Mouse (Mus musculus) forebrain, embryonic 16.5 days (tissue): ENCODE measurements at regions not wholly inside any gene's neighbourhood (a gene's known extent, or its start where the extent isn't known, plus 50 kb on each side); places are given as distances from the start of the nearest gene placed in this dataset.
A peak's percentile ranks its signal among the peaks of the same experiment; 100 is the strongest.
"Not testable (repeated sequence)": the region's sequence is repeated elsewhere in the genome, so short reads cannot be mapped to it uniquely, and the experiment has no call there.

Experiments
- ATAC-seq: fragments of 200-750 bp; cut with Nextera tagmentation; 2 replicates; pipeline ENCODE4 v1.8.0; 2017; ENCODE audit warnings: mild to moderate bottlenecking, moderate library complexity
- H3K27ac ChIP-seq: fragments of 300-500 bp; sonication (generic); 2 replicates; pipeline ENCODE4 v1.5.1; 2014; ENCODE audit warnings: low read length, control low read depth
- H3K27me3 ChIP-seq: fragments of 300-500 bp; sonication (generic); replicated peaks from 2 replicates; pipeline ENCODE4 v1.6.1; 2014; ENCODE audit warnings: low read length; ENCODE audit not compliant: control insufficient read depth, insufficient read depth
- H3K36me3 ChIP-seq: fragments of 300-500 bp; sonication (generic); 2 replicates; pipeline ENCODE4 v1.6.1; 2014; ENCODE audit not compliant: control insufficient read depth, insufficient read depth
- H3K4me1 ChIP-seq: fragments of 300-500 bp; sonication (generic); replicated peaks from 2 replicates; pipeline ENCODE4 v1.6.1; 2014; ENCODE audit warnings: low read length; ENCODE audit not compliant: control insufficient read depth, insufficient read depth
- H3K4me2 ChIP-seq: fragments of 300-500 bp; sonication (generic); 2 replicates; pipeline ENCODE4 v1.6.1; 2014; ENCODE audit warnings: mild to moderate bottlenecking, low read length, control low read depth
- H3K4me3 ChIP-seq: fragments of 300-500 bp; sonication (generic); replicated peaks from 2 replicates; pipeline ENCODE4 v1.5.1; 2014; ENCODE audit warnings: mild to moderate bottlenecking, low read length, control low read depth
- H3K9ac ChIP-seq: fragments of 300-500 bp; sonication (generic); replicated peaks from 2 replicates; pipeline ENCODE4 v1.6.1; 2014; ENCODE audit warnings: low read depth, low read length, control low read depth
- H3K9me3 ChIP-seq: fragments of 300-500 bp; sonication (generic); 2 replicates; pipeline ENCODE4 v1.6.1; 2016; ENCODE audit warnings: low read length; ENCODE audit not compliant: control insufficient read depth
- WGBS: fragments of 180-500 bp; shearing (Covaris S2); extraction: QIAGEN DNeasy Blood & Tissue Kit; methylation state at CpG from one replicate; pipeline ENCODE4 v1.1.7; 2014; 5-methylcytosine and 5-hydroxymethylcytosine counted together

DNA sequence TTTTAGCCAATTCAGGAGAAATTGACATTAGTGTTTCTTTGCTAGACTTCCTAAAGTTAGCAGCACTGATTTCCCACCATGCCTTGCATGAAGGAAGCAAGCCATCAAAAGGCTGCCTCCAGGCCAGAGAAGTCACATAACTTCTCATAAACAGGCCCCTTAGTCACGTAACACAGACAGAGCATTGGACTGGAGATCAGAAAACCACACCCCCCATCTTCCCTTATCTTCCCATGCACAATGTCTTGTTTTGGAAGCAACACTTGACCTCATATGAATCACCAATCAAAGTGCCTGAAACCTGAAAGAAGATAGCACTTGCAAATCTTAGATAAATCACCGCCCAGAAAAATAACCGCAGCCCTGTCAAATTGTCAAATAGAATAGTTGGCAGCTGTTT is 95.9 kb upstream of the Map9 start:
- Histone ChIP-seq H3K9ac (no peak overlapping the region), H3K4me1 (no peaks in the 10 kb centered on the region), H3K27ac (no peak overlapping the region), H3K4me2 (no peak overlapping the region), H3K27me3 (no peaks in the 10 kb centered on the region), H3K36me3 (no peaks in the 10 kb centered on the region), H3K4me3 (no peak overlapping the region), H3K9me3 (no peaks in the 10 kb centered on the region)
- no peak for ATAC-seq
- 92% methylated on average over 3 of the region's 3 CpGs for WGBS

DNA sequence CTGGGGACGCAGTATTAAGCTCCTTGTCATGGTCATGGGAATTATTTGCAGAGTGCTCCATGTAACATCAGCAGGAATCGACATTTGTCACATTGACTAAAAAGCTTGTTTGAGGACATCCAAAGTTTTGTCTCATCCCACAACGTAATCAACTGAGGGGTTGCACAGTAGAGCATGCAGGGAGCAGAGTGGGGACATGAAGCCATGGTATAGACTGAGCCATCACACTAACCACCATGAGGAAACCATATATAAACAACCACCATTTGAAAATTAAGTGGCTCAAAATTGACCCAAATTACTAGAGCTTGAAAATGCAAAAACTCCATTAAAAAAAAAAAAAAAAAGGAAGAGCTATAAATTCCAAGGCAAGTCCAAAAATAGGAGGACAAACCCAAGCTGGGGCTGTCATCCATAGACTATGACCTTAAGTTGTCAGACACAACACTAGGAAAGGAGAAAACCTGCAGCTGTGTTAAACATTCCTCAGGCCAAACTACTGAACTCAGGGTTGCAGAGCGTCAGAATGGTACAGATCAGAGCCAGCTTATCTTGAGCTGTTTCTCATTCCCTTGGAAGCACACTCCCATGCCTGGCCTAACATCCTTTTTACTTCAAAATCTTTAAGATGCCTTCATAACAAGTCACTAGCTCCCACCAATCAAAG is 97.7 kb upstream of the Map9 start:
- H3K36me3 ChIP-seq = no peaks in the 10 kb centered on the region
- H3K9ac ChIP-seq = no peak overlapping the region
- no peak overlapping the region for H3K27ac ChIP-seq
- no peak overlapping the region for H3K4me3 ChIP-seq
- no peaks in the 10 kb centered on the region for H3K4me1 ChIP-seq
- no peaks in the 10 kb centered on the region for H3K27me3 ChIP-seq
- ATAC-seq = no peak
- H3K4me2 ChIP-seq = no peak overlapping the region
- no peaks in the 10 kb centered on the region for H3K9me3 ChIP-seq
- WGBS = 93% methylated on average over 4 of the region's 4 CpGs

DNA sequence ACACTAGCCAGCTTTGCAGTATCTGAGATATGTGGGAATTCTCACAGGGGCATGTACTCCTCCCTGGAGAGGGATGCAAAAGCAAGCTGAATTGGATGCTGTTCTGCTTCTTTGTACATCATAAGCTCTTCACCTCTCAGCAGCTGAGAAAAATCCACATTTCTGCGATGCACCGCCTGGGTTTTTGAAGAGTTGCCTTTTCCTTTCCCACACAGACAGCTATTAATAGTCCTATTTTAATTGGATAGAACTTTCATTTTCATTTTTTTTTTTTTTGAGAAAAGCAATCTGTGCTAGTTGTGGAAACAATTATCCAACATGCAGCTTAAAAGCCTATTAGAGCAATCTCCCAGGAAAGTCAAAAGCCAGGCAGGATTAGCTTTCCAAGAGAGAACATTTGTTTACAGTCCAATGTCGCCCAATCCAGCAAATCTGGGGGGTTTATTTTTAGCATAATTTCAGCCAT is 105.2 kb upstream of the Gucy1a1 start:
- no peaks in the 10 kb centered on the region for H3K27me3 ChIP-seq
- ATAC-seq = peak; percentile 83
- peak overlapping the region; percentile 85 for H3K27ac ChIP-seq
- H3K36me3 ChIP-seq = no peaks in the 10 kb centered on the region
- no peaks in the 10 kb centered on the region for H3K9me3 ChIP-seq
- H3K9ac ChIP-seq = peak overlapping the region; percentile 30; the same call in 1 of the 2 replicates
- H3K4me2 ChIP-seq = no peak overlapping the region; the same call in 1 of the 2 replicates
- H3K4me1 ChIP-seq = peaks cover 7% of the 10 kb centered on the region
- WGBS = 30% methylated on average over 3 of the region's 3 CpGs
- H3K4me3 ChIP-seq = no peak overlapping the region

- H3K4me2 ChIP-seq = no peak overlapping the region
- 49% methylated on average over 6 of the region's 6 CpGs for WGBS
- peak overlapping the region; percentile 30; the same call in 1 of the 2 replicates for H3K9ac ChIP-seq
Measured at GRCm38 (mm10) chr3:82249968-82250795, 104.6 kb upstream of the Gucy1a1 start.

DNA sequence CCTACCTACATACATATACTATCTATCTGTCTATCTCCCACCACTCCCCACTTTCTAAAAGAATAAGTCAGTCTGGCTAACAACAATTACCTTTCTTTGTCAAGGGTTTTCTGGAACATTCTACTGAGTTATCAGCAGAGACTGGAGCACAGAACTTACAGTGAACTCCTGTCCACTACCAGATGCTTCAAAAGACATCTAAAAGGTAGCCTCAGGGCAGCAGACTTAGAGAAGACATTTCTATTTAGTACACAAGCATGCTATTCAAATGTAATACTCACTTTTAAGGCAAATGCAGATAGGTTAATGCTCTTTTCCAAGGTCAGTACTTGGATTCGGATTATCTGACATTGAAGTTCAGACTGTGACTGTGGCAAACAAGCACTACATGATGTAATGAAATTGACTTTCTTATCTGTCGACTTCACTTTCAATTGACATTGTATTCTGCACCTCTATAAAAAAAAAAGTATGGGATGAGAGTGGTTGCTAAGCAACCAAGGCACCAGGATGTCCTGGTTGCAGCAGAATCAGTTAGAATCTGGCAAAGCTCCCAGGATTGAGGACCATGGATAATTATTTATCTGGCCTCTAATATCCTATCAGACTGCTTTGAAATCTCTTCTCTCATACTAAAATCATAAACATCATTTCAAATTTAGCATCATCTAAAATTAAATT is 90.9 kb upstream of the Gucy1a1 start:
- H3K4me2 ChIP-seq = no peak overlapping the region
- H3K27me3 ChIP-seq = no peaks in the 10 kb centered on the region
- no peak overlapping the region for H3K9ac ChIP-seq
- no peak overlapping the region for H3K4me3 ChIP-seq
- H3K4me1 ChIP-seq = no peaks in the 10 kb centered on the region
- H3K36me3 ChIP-seq = no peaks in the 10 kb centered on the region
- 52% methylated on average over 2 of the region's 2 CpGs for WGBS
- no peaks in the 10 kb centered on the region for H3K9me3 ChIP-seq
- no peak overlapping the region for H3K27ac ChIP-seq
- ATAC-seq = no peak

More at GRCm38 (mm10) chr3:82249968-82250795, 104.6 kb upstream of the Gucy1a1 start:
- ATAC-seq = peak; percentile 70
- Histone ChIP-seq H3K36me3 (no peaks in the 10 kb centered on the region), H3K4me3 (no peak overlapping the region), H3K27ac (peak overlapping the region; percentile 85), H3K9me3 (no peaks in the 10 kb centered on the region), H3K4me1 (peaks cover 7% of the 10 kb centered on the region), H3K27me3 (no peaks in the 10 kb centered on the region)

DNA sequence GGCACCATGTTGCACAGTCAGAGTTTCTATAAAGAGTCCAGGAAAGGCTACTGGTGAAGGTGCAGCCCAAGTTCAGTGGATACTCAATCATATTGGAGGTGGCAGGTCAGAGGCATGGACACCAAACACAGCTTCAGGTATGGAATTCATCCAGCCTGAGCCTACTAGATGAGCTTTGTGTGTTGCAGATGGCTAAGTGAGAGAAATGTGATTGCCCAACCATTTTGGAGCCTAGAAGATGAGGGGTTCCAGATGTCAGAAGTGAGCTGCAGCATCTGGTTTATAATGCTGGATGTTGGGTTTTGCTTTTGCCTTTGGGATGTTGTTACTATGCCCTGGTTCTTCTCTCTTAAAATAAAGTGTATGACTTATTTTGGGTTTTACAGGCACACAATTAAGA is 88.7 kb upstream of the Gucy1a1 start:
- Histone ChIP-seq H3K4me3 (no peak overlapping the region), H3K27me3 (no peaks in the 10 kb centered on the region)

DNA sequence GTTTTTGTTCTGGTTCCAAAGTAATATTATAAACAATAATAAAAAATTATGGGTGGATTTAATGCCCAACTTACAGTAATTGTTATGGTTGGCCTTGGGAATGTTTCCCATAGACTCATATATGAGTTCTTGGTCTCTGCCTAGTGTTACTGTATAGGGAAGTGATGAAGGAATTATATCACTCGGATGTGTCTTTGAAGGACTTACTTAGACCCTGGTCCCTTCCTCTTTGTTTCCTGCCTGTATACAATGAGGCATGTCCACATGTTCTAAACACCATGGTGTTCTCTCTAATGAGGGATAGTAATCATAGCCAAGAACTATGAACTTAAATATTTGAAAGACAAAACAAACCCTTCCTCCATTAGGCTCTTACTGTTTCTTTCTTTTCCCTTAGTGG is 77.8 kb upstream of the Gucy1a1 start:
- H3K9me3 ChIP-seq = no peaks in the 10 kb centered on the region
- ATAC-seq = no peak
- H3K9ac ChIP-seq = no peak overlapping the region
- no peaks in the 10 kb centered on the region for H3K27me3 ChIP-seq
- no peak overlapping the region for H3K4me2 ChIP-seq
- H3K4me3 ChIP-seq = no peak overlapping the region
- 74% methylated on average over 1 of the region's 1 CpGs for WGBS
- H3K36me3 ChIP-seq = no peaks in the 10 kb centered on the region
- H3K4me1 ChIP-seq = no peaks in the 10 kb centered on the region
- no peak overlapping the region for H3K27ac ChIP-seq

More for the DNA sequence above, 88.7 kb upstream of the Gucy1a1 start:
- no peaks in the 10 kb centered on the region for H3K9me3 ChIP-seq
- H3K9ac ChIP-seq = no peak overlapping the region
- ATAC-seq = no peak
- H3K27ac ChIP-seq = no peak overlapping the region
- no peaks in the 10 kb centered on the region for H3K4me1 ChIP-seq
- H3K36me3 ChIP-seq = no peaks in the 10 kb centered on the region
- no peak overlapping the region for H3K4me2 ChIP-seq

GRCm38 (mm10) chr3:82221924-82222323 is 76.3 kb upstream of the Gucy1a1 start:
- WGBS = 89% methylated on average over 1 of the region's 1 CpGs
- Histone ChIP-seq H3K4me1 (no peaks in the 10 kb centered on the region), H3K27ac (no peak overlapping the region), H3K9ac (no peak overlapping the region), H3K9me3 (no peaks in the 10 kb centered on the region), H3K4me2 (no peak overlapping the region), H3K27me3 (no peaks in the 10 kb centered on the region), H3K36me3 (no peaks in the 10 kb centered on the region), H3K4me3 (no peak overlapping the region)
- no peak for ATAC-seq

DNA sequence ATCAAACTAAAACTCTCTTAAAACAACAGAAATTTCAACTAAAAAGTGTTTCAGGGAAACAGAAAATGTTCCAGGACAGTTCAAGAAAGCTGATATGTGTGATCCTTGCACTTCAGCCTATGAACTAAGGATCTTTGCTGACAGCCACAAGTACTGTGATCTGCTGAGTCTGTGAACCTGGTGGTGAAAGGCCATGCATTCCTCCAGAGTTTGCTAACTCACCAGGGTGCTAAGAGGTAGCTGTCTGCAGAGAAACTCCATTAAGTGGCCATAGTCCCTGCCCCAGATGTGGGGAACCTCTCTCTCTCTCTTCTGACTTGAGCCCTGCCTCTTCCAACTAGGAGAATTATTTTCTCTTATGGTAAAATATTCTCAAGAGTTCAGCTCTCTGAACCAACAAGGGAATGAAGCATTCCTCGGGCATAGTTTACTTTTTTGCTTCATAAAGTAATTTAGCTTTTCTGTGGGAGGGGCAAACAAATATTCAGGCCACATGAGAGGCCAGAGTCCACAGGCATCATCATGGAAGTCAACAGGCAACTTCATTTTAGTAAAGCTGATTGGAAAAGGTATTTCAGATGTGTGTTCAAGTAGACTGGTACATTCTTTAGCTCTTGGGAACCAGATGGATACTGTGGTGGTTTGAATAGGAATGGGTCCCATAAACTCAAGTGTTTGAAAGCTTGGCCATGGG is 73.8 kb upstream of the Gucy1a1 start:
- not testable (repeated sequence) for H3K27me3 ChIP-seq, H3K9me3 ChIP-seq, H3K27ac ChIP-seq, ATAC-seq, H3K4me1 ChIP-seq, H3K36me3 ChIP-seq, H3K9ac ChIP-seq, H3K4me2 ChIP-seq, H3K4me3 ChIP-seq
- WGBS = 69% methylated on average over 1 of the region's 1 CpGs
